9 mouse cellular contexts compared by ENCODE assay signal in genomic region chr2:127435135-127435534, GRCm38 (mm10). TPM values are rescaled to one million over a fixed set of nuclear protein-coding genes. Genes with fewer than 3 reads are reported as not detected.
DNase-seq lines count a peak whose midpoint lies in the region; ATAC-seq lines count a peak whose summit lies in the region.
"Had no signal": no experiment of that assay in that cellular context is flagged by ENCODE, and none has a peak within 500 bp of the region (broad histone marks: within the 10 kb centered on the region; RNA-seq: fewer than 3 reads in every experiment).

No protein-coding gene starts in this region.

- no peaks in the 10 kb centered on the region for H3K27me3 ChIP-seq in splenic B cell, adult 2 months (ENCODE audit: control insufficient read depth, insufficient read depth, low read length, poor library complexity, severe bottlenecking)
- H3K27me3 ChIP-seq: lung, embryonic 15.5 days had no signal

- no peaks in the 10 kb centered on the region for H3K36me3 ChIP-seq in splenic B cell, adult 2 months (ENCODE audit: control insufficient read depth, insufficient read depth, low read length, poor library complexity, severe bottlenecking)
- H3K36me3 ChIP-seq: lung, embryonic 15.5 days had no signal

- DNase-seq in CD4-positive, CD25-positive, alpha-beta regulatory T cell, adult 2 months (ENCODE audit: low read depth, low spot score), result peak; percentile 57
- peak; percentile 25 to 45 for DNase-seq in layer of hippocampus, postnatal 10 days (ENCODE audit: low spot score in 2 of 2)
- no peak for DNase-seq in layer of hippocampus, adult 8-10 months (ENCODE audit: low spot score in 2 of 2)
- peak; percentile 51 for DNase-seq in adrenal gland, postnatal 10 days
- peak; percentile 65 to 68 for DNase-seq in kidney, postnatal 4 days
- peak; percentile 49 for DNase-seq in splenic B cell, adult 2 months (ENCODE audit: low read depth, low spot score)

- no peak for ATAC-seq in CD4-positive, CD25-positive, alpha-beta regulatory T cell, adult 4 months
- ATAC-seq in activated CD4-positive, CD25-positive, alpha-beta regulatory T cell, adult 4 months, result no peak

RNA-seq across cellular contexts. Expression of gene Fahd2a, which starts 9.2 kb away (rescaled TPM):
- 10 to 100 TPM; 44.7 to 49.2 TPM for polyA plus RNA-seq in CD4-positive, CD25-positive, alpha-beta regulatory T cell, adult 4 months (2017; shearing (Covaris generic))
- 10 to 100 TPM; 11.5 to 17.6 TPM for total RNA-seq in layer of hippocampus, postnatal 10 days (2021)
- 10 to 100 TPM; 17.9 to 21.1 (median 19.8) TPM for total RNA-seq in layer of hippocampus, adult 8-10 months (2022)
- 10 to 100 TPM; 44.4 to 52.4 TPM for total RNA-seq in adrenal gland, postnatal 10 days (2021)
- polyA plus RNA-seq in activated CD4-positive, CD25-positive, alpha-beta regulatory T cell, adult 4 months (2017; shearing (Covaris generic)), result 10 to 100 TPM; 48.1 to 48.7 TPM

RNA-seq across cellular contexts. Expression of gene Gpat2, which starts 10.1 kb away (rescaled TPM):
- polyA plus RNA-seq in CD4-positive, CD25-positive, alpha-beta regulatory T cell, adult 4 months (2017; shearing (Covaris generic)), result under 1 TPM; 0.23 to 0.52 TPM
- not detected for total RNA-seq in layer of hippocampus, postnatal 10 days (2021)
- under 1 TPM in 2 of 4 experiments, not detected in 2; 0.13 to 0.27 TPM for total RNA-seq in layer of hippocampus, adult 8-10 months (2022)
- total RNA-seq in adrenal gland, postnatal 10 days (2021), result under 1 TPM; 0.48 to 0.58 TPM
- polyA plus RNA-seq in activated CD4-positive, CD25-positive, alpha-beta regulatory T cell, adult 4 months (2017; shearing (Covaris generic)), result under 1 TPM in 1 of 2 experiments, not detected in 1; 0.33 TPM

Comparison
In these comparisons a context has a peak if more than half of its experiments do, and no peak if none do; other contexts are left out.
1. DNase-seq: peak in CD4-positive, CD25-positive, alpha-beta regulatory T cell, adult 2 months (single experiment), layer of hippocampus, postnatal 10 days (2 of 2), adrenal gland, postnatal 10 days (single experiment), kidney, postnatal 4 days (2 of 2) and splenic B cell, adult 2 months (single experiment); none in layer of hippocampus, adult 8-10 months (0 of 2).